Mouse (Mus musculus) olfactory bulb, adult 2 months (tissue): Measurements from ENCODE around the gene Srrm2.

Experiments
- CTCF ChIP-seq: fragments of 200-500 bp; IDR thresholded peaks from 2 replicates; pipeline ENCODE4 v1.5.1; 2012; ENCODE audit warnings: low read depth, mild to moderate bottlenecking, low read length, moderate library complexity; ENCODE audit not compliant: insufficient read depth
- POLR2A ChIP-seq: fragments of 200-500 bp; IDR thresholded peaks from 2 replicates; pipeline ENCODE4 v1.6.1; 2012; ENCODE audit warnings: mild to moderate bottlenecking, low read depth, low read length, moderate library complexity; ENCODE audit not compliant: insufficient read depth

- TF ChIP-seq POLR2A (no peak), CTCF (no peak)
Measured at GRCm38 (mm10) chr17:23790269-23791078, at the start of gene Srrm2.
